Mouse (Mus musculus): ENCODE data around the gene Ptrh1. TPM values are rescaled to one million over a fixed set of nuclear protein-coding genes. Genes with fewer than 3 reads are reported as not detected.

Gene Ptrh1
- polyA plus RNA-seq, 1 experiment from 2014 or later = 4.6 TPM

Other genes with a start within 250 kb of the Ptrh1 start
- gene Fam102a, start 240.5 kb upstream of the Ptrh1 start, polyA plus RNA-seq (2016; fragmentation: Nextera tagmentation; extraction: Ambion mirVana) = 12.6 and 15.5 TPM in 2 replicates
- gene Dpm2, start 204.9 kb upstream of the Ptrh1 start, polyA plus RNA-seq (2016; fragmentation: Nextera tagmentation; extraction: Ambion mirVana) = 110 and 117 TPM in 2 replicates
- gene Pip5kl1, start 201.0 kb upstream of the Ptrh1 start, polyA plus RNA-seq (2016; fragmentation: Nextera tagmentation; extraction: Ambion mirVana) = 4.2 and 5.0 TPM in 2 replicates
- gene 9430097D07Rik, start 200.1 kb upstream of the Ptrh1 start, polyA plus RNA-seq (2016; fragmentation: Nextera tagmentation; extraction: Ambion mirVana) = 0.31 and 0.56 TPM in 2 replicates
- gene St6galnac4, start 188.7 kb upstream of the Ptrh1 start, polyA plus RNA-seq (2016; fragmentation: Nextera tagmentation; extraction: Ambion mirVana) = 21.5 and 22.9 TPM in 2 replicates
- gene St6galnac6, start 176.1 kb upstream of the Ptrh1 start, polyA plus RNA-seq (2016; fragmentation: Nextera tagmentation; extraction: Ambion mirVana) = 13.5 and 14.3 TPM in 2 replicates
- gene Ak1, start 154.0 kb upstream of the Ptrh1 start, polyA plus RNA-seq (2016; fragmentation: Nextera tagmentation; extraction: Ambion mirVana) = 40.4 and 43.2 TPM in 2 replicates
- 31.6 and 32.1 TPM in 2 replicates for gene Eng, start 129.2 kb upstream of the Ptrh1 start, polyA plus RNA-seq (2016; fragmentation: Nextera tagmentation; extraction: Ambion mirVana)
- gene Fpgs, start 71.6 kb upstream of the Ptrh1 start, polyA plus RNA-seq (2016; fragmentation: Nextera tagmentation; extraction: Ambion mirVana) = 19.5 and 20.1 TPM in 2 replicates
- 99.0 and 101 TPM in 2 replicates for gene Cdk9, start 62.7 kb upstream of the Ptrh1 start, polyA plus RNA-seq (2016; fragmentation: Nextera tagmentation; extraction: Ambion mirVana)
- 33.5 and 34.8 TPM in 2 replicates for gene Sh2d3c, start 54.7 kb upstream of the Ptrh1 start, polyA plus RNA-seq (2016; fragmentation: Nextera tagmentation; extraction: Ambion mirVana)
- gene 6330409D20Rik, start 34.8 kb upstream of the Ptrh1 start, polyA plus RNA-seq (2016; fragmentation: Nextera tagmentation; extraction: Ambion mirVana) = 1.6 and 2.0 TPM in 2 replicates
- 52.1 and 55.9 TPM in 2 replicates for gene Tor2a, start 18.6 kb upstream of the Ptrh1 start, polyA plus RNA-seq (2016; fragmentation: Nextera tagmentation; extraction: Ambion mirVana)
- 0.63 and 1.1 TPM in 2 replicates for gene Ttc16, start 153 bp upstream of the Ptrh1 start, polyA plus RNA-seq (2016; fragmentation: Nextera tagmentation; extraction: Ambion mirVana)
- 0.85 and 1.5 TPM in 2 replicates for gene Cfap157, start 8.6 kb downstream of the Ptrh1 start, polyA plus RNA-seq (2016; fragmentation: Nextera tagmentation; extraction: Ambion mirVana)
- gene Stxbp1, start 71.5 kb downstream of the Ptrh1 start, polyA plus RNA-seq (2016; fragmentation: Nextera tagmentation; extraction: Ambion mirVana) = 102 and 105 TPM in 2 replicates
- 42.2 and 43.8 TPM in 2 replicates for gene Fam129b, start 100.3 kb downstream of the Ptrh1 start, polyA plus RNA-seq (2016; fragmentation: Nextera tagmentation; extraction: Ambion mirVana)
- gene Rpl12, start 185.8 kb downstream of the Ptrh1 start, polyA plus RNA-seq (2016; fragmentation: Nextera tagmentation; extraction: Ambion mirVana) = 101 and 114 TPM in 2 replicates
- 19.0 and 22.0 TPM in 2 replicates for gene Lrsam1, start 185.8 kb downstream of the Ptrh1 start, polyA plus RNA-seq (2016; fragmentation: Nextera tagmentation; extraction: Ambion mirVana)
- gene Slc2a8, start 206.3 kb downstream of the Ptrh1 start, polyA plus RNA-seq (2016; fragmentation: Nextera tagmentation; extraction: Ambion mirVana) = 22.4 and 23.9 TPM in 2 replicates